8 mouse cellular contexts compared by ENCODE assay signal in genomic region chr13:23550761-23551145, GRCm38 (mm10). TPM values are rescaled to one million over a fixed set of nuclear protein-coding genes. Genes with fewer than 3 reads are reported as not detected.
DNase-seq lines count a peak whose midpoint lies in the region; ATAC-seq and TF ChIP-seq lines count a peak whose summit lies in the region.

No protein-coding gene starts in this region.

- peak; percentile 49 for DNase-seq in kidney, postnatal 0 days (ENCODE audit: low spot score)
- DNase-seq in kidney, postnatal 36 days: no peak
- DNase-seq in urinary bladder, postnatal 4 days (ENCODE audit: low spot score in 2 of 2): no peak
- DNase-seq in cerebellum, adult 11 months: no peak
- no peak for DNase-seq in right cerebral cortex, postnatal 25 days

- no peaks in the 10 kb centered on the region for H3K36me3 ChIP-seq in kidney, postnatal 0 days (ENCODE audit: insufficient read depth, low read length)
- H3K36me3 ChIP-seq in hindbrain, embryonic 12.5 days: no peaks in the 10 kb centered on the region
- H3K36me3 ChIP-seq in midbrain, embryonic 16.5 days (ENCODE audit: control insufficient read depth, insufficient read depth, low read length): no peaks in the 10 kb centered on the region

- H3K27ac ChIP-seq in kidney, postnatal 0 days: peak overlapping the region; percentile 90
- H3K27ac ChIP-seq in bone marrow macrophage, adult 2 months (ENCODE audit: insufficient read depth, low read depth, low read length): peak overlapping the region; percentile 77
- H3K27ac ChIP-seq in hindbrain, embryonic 12.5 days: peak overlapping the region; percentile 89
- H3K27ac ChIP-seq in midbrain, embryonic 16.5 days (ENCODE audit: low read length): peak overlapping the region; percentile 86

- TF ChIP-seq CTCF in kidney, postnatal 0 days (IDR thresholded peaks at IDR 0.05; ENCODE audit: low read depth): no peak
- no peak for TF ChIP-seq CTCF in bone marrow macrophage, adult 2 months (IDR thresholded peaks at IDR 0.05; ENCODE audit: low read depth, low read length)

- H3K9me3 ChIP-seq in kidney, postnatal 0 days (replicated peaks; ENCODE audit: low read length): no peaks in the 10 kb centered on the region
- H3K9me3 ChIP-seq in hindbrain, embryonic 12.5 days (replicated peaks): no peaks in the 10 kb centered on the region
- H3K9me3 ChIP-seq in midbrain, embryonic 16.5 days (replicated peaks; ENCODE audit: control insufficient read depth, low read length, poor library complexity, severe bottlenecking): no peaks in the 10 kb centered on the region

- no peaks in the 10 kb centered on the region for H3K27me3 ChIP-seq in kidney, postnatal 0 days (ENCODE audit: insufficient read depth, low read length)
- no peaks in the 10 kb centered on the region for H3K27me3 ChIP-seq in hindbrain, embryonic 12.5 days
- no peaks in the 10 kb centered on the region for H3K27me3 ChIP-seq in midbrain, embryonic 16.5 days (ENCODE audit: control insufficient read depth, insufficient read depth, low read depth, low read length)

- no peak for TF ChIP-seq POLR2A in bone marrow macrophage, adult 2 months (IDR thresholded peaks at IDR 0.05; ENCODE audit: borderline replicate concordance, low read depth, low read length)

- H3K9ac ChIP-seq in kidney, postnatal 0 days (ENCODE audit: low read depth, low read length): peak overlapping the region; percentile 58
- peak overlapping the region; percentile 59 for H3K9ac ChIP-seq in hindbrain, embryonic 12.5 days
- peak overlapping the region; percentile 55; the same call in 1 of the 2 replicates for H3K9ac ChIP-seq in midbrain, embryonic 16.5 days (ENCODE audit: low read depth, low read length)

- H3K4me3 ChIP-seq in kidney, postnatal 0 days (replicated peaks; ENCODE audit: low read depth, low read length): peak overlapping the region; percentile 38
- peak overlapping the region; percentile 58 for H3K4me3 ChIP-seq in bone marrow macrophage, adult 2 months (ENCODE audit: insufficient read depth, low read length)
- H3K4me3 ChIP-seq in hindbrain, embryonic 12.5 days: peak overlapping the region; percentile 41
- H3K4me3 ChIP-seq in midbrain, embryonic 16.5 days (ENCODE audit: low read depth, low read length): peak overlapping the region; percentile 45

- ATAC-seq in kidney, postnatal 0 days (replicated peaks; ENCODE audit: low FRiP score, low read depth): no peak
- ATAC-seq in hindbrain, embryonic 12.5 days (ENCODE audit: low FRiP score): no peak
- ATAC-seq in midbrain, embryonic 16.5 days: no peak

- H3K4me2 ChIP-seq in kidney, postnatal 0 days (ENCODE audit: low read length): peak overlapping the region; percentile 62
- peak overlapping the region; percentile 58 for H3K4me2 ChIP-seq in hindbrain, embryonic 12.5 days (replicated peaks)
- H3K4me2 ChIP-seq in midbrain, embryonic 16.5 days (ENCODE audit: low read length): peak overlapping the region; percentile 67

- H3K4me1 ChIP-seq in kidney, postnatal 0 days (replicated peaks; ENCODE audit: insufficient read depth, low read length): no peaks in the 10 kb centered on the region
- peaks cover 12% of the 10 kb centered on the region for H3K4me1 ChIP-seq in bone marrow macrophage, adult 2 months (ENCODE audit: control insufficient read depth, insufficient read depth, low read length)
- H3K4me1 ChIP-seq in hindbrain, embryonic 12.5 days: peaks cover 12% of the 10 kb centered on the region
- H3K4me1 ChIP-seq in midbrain, embryonic 16.5 days (ENCODE audit: control insufficient read depth, insufficient read depth, low read length): peaks cover 20% of the 10 kb centered on the region

- WGBS in kidney, postnatal 0 days: under 1% methylated on average over 3 of the region's 3 CpGs
- 10% methylated on average over 3 of the region's 3 CpGs for WGBS in hindbrain, embryonic 12.5 days
- whole genome bisulfite sequencing in midbrain, embryonic 16.5 days: 6% methylated on average over 3 of the region's 3 CpGs

RNA-seq across cellular contexts. Expression of gene Hist1h4f, which starts 0.7 kb away (rescaled TPM):
- 0.58 TPM in 1 of 2 replicates, not detected in the other for polyA plus RNA-seq in kidney, postnatal 0 days (2015; fragmentation: Nextera tagmentation; extraction: Ambion mirVana)
- polyA plus RNA-seq in bone marrow macrophage, adult 2 months (2012; ENCODE audit: insufficient read depth, insufficient read length, missing spikeins): 4.7 TPM in 1 of 2 replicates, not detected in the other
- polyA plus RNA-seq in hindbrain, embryonic 12.5 days (2016; fragmentation: Nextera tagmentation; extraction: Ambion mirVana): 1.4 TPM in 1 of 2 replicates, not detected in the other
- polyA plus RNA-seq in midbrain, embryonic 16.5 days (2015; fragmentation: Nextera tagmentation; extraction: Ambion mirVana): not detected in 2 replicates

RNA-seq across cellular contexts. Expression of gene Hist1h1d, which starts 2.3 kb away (rescaled TPM):
- polyA plus RNA-seq in kidney, postnatal 0 days (2015; fragmentation: Nextera tagmentation; extraction: Ambion mirVana): 0.22 and 0.23 TPM in 2 replicates
- 0.11 and 0.39 TPM in 2 replicates for polyA plus RNA-seq in bone marrow macrophage, adult 2 months (2012; ENCODE audit: insufficient read depth, insufficient read length, missing spikeins)
- 0.23 and 0.39 TPM in 2 replicates for polyA plus RNA-seq in hindbrain, embryonic 12.5 days (2016; fragmentation: Nextera tagmentation; extraction: Ambion mirVana)
- 0.07 TPM in 1 of 2 replicates, not detected in the other for polyA plus RNA-seq in midbrain, embryonic 16.5 days (2015; fragmentation: Nextera tagmentation; extraction: Ambion mirVana)

RNA-seq across cellular contexts. Expression of gene Hist1h3f, which starts 6.9 kb away (rescaled TPM):
- 0.71 and 0.83 TPM in 2 replicates for polyA plus RNA-seq in kidney, postnatal 0 days (2015; fragmentation: Nextera tagmentation; extraction: Ambion mirVana)
- 0.80 TPM in 1 of 2 replicates, not detected in the other for polyA plus RNA-seq in bone marrow macrophage, adult 2 months (2012; ENCODE audit: insufficient read depth, insufficient read length, missing spikeins)
- polyA plus RNA-seq in hindbrain, embryonic 12.5 days (2016; fragmentation: Nextera tagmentation; extraction: Ambion mirVana): 0.66 and 1.4 TPM in 2 replicates
- polyA plus RNA-seq in midbrain, embryonic 16.5 days (2015; fragmentation: Nextera tagmentation; extraction: Ambion mirVana): not detected in 2 replicates

RNA-seq across cellular contexts. Expression of gene Hist1h2bh, which starts 7.6 kb away (rescaled TPM):
- polyA plus RNA-seq in kidney, postnatal 0 days (2015; fragmentation: Nextera tagmentation; extraction: Ambion mirVana): 0.37 and 0.43 TPM in 2 replicates
- 0.71 and 0.97 TPM in 2 replicates for polyA plus RNA-seq in bone marrow macrophage, adult 2 months (2012; ENCODE audit: insufficient read depth, insufficient read length, missing spikeins)
- 0.37 and 0.57 TPM in 2 replicates for polyA plus RNA-seq in hindbrain, embryonic 12.5 days (2016; fragmentation: Nextera tagmentation; extraction: Ambion mirVana)
- polyA plus RNA-seq in midbrain, embryonic 16.5 days (2015; fragmentation: Nextera tagmentation; extraction: Ambion mirVana): 0.27 TPM in 1 of 2 replicates, not detected in the other

RNA-seq across cellular contexts. Expression of gene Hist1h3e, which starts 11.4 kb away (rescaled TPM):
- polyA plus RNA-seq in kidney, postnatal 0 days (2015; fragmentation: Nextera tagmentation; extraction: Ambion mirVana): 3.9 and 5.0 TPM in 2 replicates
- 1.5 and 3.6 TPM in 2 replicates for polyA plus RNA-seq in bone marrow macrophage, adult 2 months (2012; ENCODE audit: insufficient read depth, insufficient read length, missing spikeins)
- 4.4 and 5.6 TPM in 2 replicates for polyA plus RNA-seq in hindbrain, embryonic 12.5 days (2016; fragmentation: Nextera tagmentation; extraction: Ambion mirVana)
- polyA plus RNA-seq in midbrain, embryonic 16.5 days (2015; fragmentation: Nextera tagmentation; extraction: Ambion mirVana): 1.0 and 1.4 TPM in 2 replicates
